Mouse (Mus musculus): ENCODE data around the gene Klf8. TPM values are rescaled to one million over a fixed set of nuclear protein-coding genes. Genes with fewer than 3 reads are reported as not detected.

The Klf8 gene
- polyA plus RNA-seq, 1 experiment = 0.20 TPM

DNA sequence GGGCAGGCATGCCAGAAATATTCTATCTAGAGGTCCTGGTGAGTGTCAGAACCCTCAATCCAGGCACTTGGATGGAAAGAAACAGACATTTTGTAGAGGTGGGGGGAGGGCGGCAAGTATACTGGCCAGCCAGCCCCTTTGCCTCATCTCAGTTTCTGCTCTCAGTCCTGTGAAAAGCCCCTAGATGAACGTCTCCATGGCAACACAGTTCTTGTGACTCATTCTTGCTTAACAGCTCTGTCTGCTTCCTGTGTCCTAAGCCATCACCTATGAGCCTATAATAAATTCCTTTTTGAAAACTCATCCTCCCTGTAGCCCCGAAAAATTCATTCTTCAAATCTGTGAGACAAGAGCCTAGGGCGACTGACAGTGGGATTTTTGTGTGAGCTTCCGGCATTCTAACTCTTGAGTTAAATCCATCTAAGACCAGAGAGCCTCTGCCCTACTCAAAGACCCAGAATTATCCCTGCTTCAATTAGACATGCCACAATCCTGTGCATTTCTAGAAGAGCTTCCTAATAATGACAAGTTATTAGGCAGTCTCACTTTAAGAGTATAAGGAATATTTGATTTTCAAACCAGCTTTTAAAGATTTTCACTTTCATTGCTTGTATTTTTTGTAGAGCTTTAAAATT, 196.5 kb downstream of the Klf8 start:
- Histone ChIP-seq H3K27me3 (ENCODE audit: control insufficient read depth, insufficient read depth, low read length) (no peaks in the 10 kb centered on the region), H3K27ac (ENCODE audit: insufficient read depth, low read depth, low read length) (no peak overlapping the region), H3K4me3 (ENCODE audit: low read depth, low read length) (no peak overlapping the region), H3K4me1 (ENCODE audit: control insufficient read depth, insufficient read depth, insufficient read length, low read length) (no peaks in the 10 kb centered on the region), H3K36me3 (ENCODE audit: control insufficient read depth, insufficient read depth, low read length) (no peaks in the 10 kb centered on the region)
- TF ChIP-seq CTCF (IDR thresholded peaks at IDR 0.05; ENCODE audit: extremely low read depth, insufficient read length, insufficient replicate concordance, low read depth, low read length) = no peak
- no peak for TF ChIP-seq POLR2A (IDR thresholded peaks at IDR 0.05; ENCODE audit: low read depth, low read length)
- WGBS = 41% methylated on average over 5 of the region's 5 CpGs

DNA sequence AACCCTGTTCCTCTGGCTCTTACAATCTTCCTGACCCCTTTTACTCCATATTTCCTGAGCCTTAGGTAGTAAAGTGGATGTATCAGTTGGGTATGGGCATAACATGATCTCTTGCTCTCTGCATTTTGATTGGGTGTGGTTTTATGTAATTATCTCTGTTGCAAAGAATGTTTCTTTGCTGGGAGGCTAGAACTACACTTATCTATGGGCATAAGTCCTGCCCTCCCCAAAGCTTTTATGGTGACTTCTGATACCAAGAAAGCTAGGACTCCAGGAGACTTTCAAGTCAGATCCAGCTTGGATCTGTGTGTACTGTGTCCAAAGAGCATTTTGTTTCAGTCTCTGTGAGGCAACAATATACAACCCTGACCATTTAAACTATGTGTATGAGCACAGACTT, 202.3 kb downstream of the Klf8 start:
- H3K4me1 ChIP-seq (ENCODE audit: control insufficient read depth, insufficient read depth, insufficient read length, low read length) = no peaks in the 10 kb centered on the region
- H3K27me3 ChIP-seq (ENCODE audit: control insufficient read depth, insufficient read depth, low read length) = no peaks in the 10 kb centered on the region
- H3K27ac ChIP-seq (ENCODE audit: insufficient read depth, low read depth, low read length) = no peak overlapping the region
- no peak for TF ChIP-seq POLR2A (IDR thresholded peaks at IDR 0.05; ENCODE audit: low read depth, low read length)
- TF ChIP-seq CTCF (IDR thresholded peaks at IDR 0.05; ENCODE audit: extremely low read depth, insufficient read length, insufficient replicate concordance, low read depth, low read length) = no peak
- no peak overlapping the region for H3K4me3 ChIP-seq (ENCODE audit: low read depth, low read length)
- no peaks in the 10 kb centered on the region for H3K36me3 ChIP-seq (ENCODE audit: control insufficient read depth, insufficient read depth, low read length)

DNA sequence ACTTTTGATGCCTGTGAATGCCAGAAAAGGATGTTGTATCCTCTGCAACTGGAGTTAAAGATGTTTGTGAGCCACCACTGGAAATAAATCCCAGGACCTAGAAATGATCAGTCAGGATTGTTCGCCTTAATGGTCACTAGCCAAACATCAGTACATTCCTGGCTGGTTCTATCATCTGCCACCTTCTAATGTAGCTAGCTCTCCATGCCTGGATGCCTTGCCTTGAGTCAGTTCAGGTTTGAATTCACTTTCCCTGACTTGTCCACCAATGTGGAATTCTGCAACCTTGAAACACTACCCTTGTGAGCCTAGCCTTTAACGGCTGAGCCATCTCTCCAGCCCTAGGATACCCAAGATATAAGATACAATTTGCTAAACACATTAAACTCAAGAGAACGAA, 202.8 kb downstream of the Klf8 start:
- Histone ChIP-seq H3K4me3 (ENCODE audit: low read depth, low read length) (no peak overlapping the region), H3K4me1 (ENCODE audit: control insufficient read depth, insufficient read depth, insufficient read length, low read length) (no peaks in the 10 kb centered on the region), H3K27ac (ENCODE audit: insufficient read depth, low read depth, low read length) (no peak overlapping the region), H3K27me3 (ENCODE audit: control insufficient read depth, insufficient read depth, low read length) (no peaks in the 10 kb centered on the region), H3K36me3 (ENCODE audit: control insufficient read depth, insufficient read depth, low read length) (no peaks in the 10 kb centered on the region)
- 84% methylated on average over 3 of the region's 3 CpGs for WGBS
- TF ChIP-seq POLR2A (IDR thresholded peaks at IDR 0.05; ENCODE audit: low read depth, low read length) (no peak), CTCF (IDR thresholded peaks at IDR 0.05; ENCODE audit: extremely low read depth, insufficient read length, insufficient replicate concordance, low read depth, low read length) (no peak)

Other genes with a start within 250 kb of the Klf8 start
- gene Usp51, start 231.0 kb upstream of the Klf8 start, polyA plus RNA-seq (2012; rRNA removed) = not detected in 2 replicates
- 0.62 and 1.1 TPM in 2 replicates for gene Mageh1, start 199.9 kb upstream of the Klf8 start, polyA plus RNA-seq (2012; rRNA removed)
- not detected in 2 replicates for gene Foxr2, start 118.7 kb upstream of the Klf8 start, polyA plus RNA-seq (2012; rRNA removed)
- gene Rragb, start 97.5 kb upstream of the Klf8 start, polyA plus RNA-seq (2012; rRNA removed) = 0.18 and 0.20 TPM in 2 replicates